Mouse (Mus musculus) testis, postnatal 14 days (tissue): ENCODE data around the gene 1700067K01Rik.

Source experiments
- DNase-seq: peaks from one replicate; pipeline ENCODE4 v3.0.0; 2021; ENCODE audit warnings: low spot score

The 1700067K01Rik gene

DNA sequence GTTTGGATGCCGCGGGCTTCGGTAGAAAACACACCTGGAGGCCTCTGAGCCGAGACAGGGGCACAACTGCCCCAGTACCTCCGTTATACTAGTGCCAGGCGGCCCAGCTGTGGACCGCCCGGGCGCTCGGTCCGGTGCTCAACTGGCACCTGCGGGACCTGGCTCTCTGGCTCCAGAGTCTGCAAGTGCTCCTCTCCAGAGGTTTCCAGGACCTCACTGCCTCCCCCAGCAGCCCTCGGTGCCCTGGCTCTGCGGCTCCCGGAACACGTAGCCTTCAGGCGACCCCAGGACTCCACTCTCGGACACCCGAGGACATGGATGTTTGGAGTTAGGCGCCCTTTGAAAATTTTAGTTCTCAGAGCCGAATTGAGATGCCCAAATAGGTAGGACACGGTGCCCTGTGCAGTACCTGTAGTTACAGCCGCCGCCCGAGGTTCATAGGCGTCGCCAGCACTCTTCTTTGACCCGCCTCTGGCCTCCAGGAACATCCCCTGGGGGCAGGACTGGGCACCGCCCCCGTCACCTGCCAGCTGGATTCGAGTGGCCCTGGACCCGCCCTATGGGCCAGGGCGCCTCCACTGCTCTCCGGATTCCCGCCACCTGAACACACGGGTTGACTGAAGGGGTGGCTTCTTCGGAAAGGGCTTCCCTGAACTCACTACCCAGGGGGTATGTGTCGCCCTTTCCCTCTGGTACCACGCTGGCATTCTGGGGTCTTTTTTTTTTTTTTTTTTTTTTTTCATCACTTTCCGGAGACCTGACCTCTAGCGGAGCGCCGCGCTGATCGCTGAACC, 10.6 kb downstream of the 1700067K01Rik start, which contains the start of gene 2210011C24Rik:
2210011C24Rik (minus strand) TSS at position 467 of the 794 bp plus-strand sequence.
- DNase-seq = peak; percentile 53

GRCm38 (mm10) chr8:84012499-84013165, 11.3 kb downstream of the 1700067K01Rik start:
- no peak for DNase-seq

DNA sequence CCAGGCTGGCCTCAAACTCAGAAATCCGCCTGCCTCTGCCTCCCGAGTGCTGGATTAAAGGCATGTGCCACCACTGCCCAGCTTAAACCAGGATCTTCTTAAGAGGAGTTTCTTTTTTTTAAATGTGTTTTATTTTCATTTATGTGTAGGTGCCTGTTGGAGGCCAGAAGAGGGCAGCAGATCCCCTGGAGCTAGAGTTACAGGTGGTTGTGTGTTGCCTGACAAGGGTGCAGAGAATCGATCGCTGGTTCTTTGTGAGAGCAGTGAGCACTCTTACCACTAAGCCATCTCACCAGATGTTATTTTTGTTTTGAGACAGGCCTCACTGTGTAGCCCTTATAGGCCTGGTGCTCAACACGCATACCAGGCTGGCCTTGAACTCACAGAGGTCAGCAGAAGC, 14.5 kb downstream of the 1700067K01Rik start:
- DNase-seq = no peak

DNA sequence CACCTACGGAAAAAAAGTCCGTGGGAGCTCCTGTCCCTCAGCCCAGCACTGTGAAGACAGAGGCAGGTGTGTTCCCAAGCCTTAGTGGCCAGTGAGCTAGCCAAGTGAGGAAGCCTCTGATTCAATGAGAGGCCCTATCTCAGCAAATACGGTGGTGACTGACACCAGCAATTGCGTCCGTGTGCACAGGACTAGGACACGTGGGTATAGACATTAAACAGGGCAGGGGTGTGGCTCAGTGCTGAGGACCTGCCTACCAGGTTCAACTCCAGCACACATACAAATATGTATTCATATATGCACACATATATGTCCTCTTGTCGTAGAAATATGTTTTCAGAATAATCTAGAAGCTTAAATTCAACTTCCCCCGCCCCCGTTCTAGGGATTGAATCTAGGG, 18.4 kb downstream of the 1700067K01Rik start:
- DNase-seq = no peak

GRCm38 (mm10) chr8:84021096-84021495, 19.8 kb downstream of the 1700067K01Rik start, which contains the start of gene Palm3:
TSS of gene Palm3 (plus strand) at chr8:84021471.
- no peak for DNase-seq

GRCm38 (mm10) chr8:84021569-84021968, 20.3 kb downstream of the 1700067K01Rik start:
- no peak for DNase-seq

DNA sequence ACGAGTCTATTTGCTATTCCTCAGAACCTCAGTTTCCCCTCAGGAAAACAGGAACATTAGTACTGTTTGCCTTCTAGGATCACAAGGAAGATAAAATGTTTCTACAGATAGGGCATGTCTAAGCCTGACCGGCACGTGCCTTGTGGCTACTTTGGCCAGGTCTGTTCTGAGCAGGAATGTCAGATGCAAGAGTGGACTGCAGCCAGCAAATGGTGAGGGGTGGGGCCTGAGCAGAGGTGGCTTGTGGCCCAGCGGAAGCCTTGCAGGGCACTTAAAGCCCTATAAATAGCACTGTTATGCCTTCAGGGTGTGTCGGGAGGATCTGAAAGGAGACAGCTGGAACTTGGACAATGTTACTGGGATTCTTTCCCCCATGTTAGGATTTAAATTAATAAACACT, 21.8 kb downstream of the 1700067K01Rik start:
- no peak for DNase-seq

DNA sequence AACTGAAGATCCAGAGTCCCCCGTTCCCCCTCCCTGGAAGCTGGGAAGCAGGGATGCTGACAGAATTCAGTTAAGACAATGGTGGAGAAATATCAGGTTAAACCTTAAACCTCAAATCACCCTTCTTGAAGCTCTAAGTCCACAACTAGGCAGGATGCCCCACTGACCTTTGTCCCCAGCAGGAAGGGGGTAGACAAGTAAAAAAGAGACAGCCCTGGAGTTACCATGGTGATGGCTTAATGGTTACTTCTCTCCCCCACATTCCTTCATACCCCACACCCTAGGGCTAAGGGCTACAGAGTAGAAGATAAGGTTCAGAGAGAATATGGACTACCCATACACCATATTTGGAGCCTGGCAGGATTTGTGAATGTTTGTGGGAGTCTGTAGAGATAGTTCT, 22.3 kb downstream of the 1700067K01Rik start:
- DNase-seq = no peak

DNA sequence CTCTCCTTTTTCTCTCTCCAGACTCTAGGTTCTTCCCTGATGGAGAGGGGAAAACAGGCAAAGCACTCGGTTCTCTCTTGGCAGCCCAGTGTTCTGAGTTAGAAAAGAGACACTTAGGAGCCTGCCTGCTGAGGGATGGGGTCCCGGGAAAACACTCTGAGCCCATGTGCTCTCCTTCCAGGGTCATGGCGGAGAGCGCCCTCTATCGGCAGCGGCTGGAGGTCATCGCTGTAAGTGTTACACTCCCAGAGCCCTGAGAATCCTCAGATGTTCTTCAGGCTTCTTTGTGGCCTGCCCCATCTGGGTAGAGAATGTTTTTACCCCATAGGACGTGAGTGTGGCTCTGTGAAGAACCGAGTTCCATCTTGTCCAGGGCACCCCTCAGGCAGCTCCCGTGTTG, 22.9 kb downstream of the 1700067K01Rik start:
- peak; percentile 80 for DNase-seq

- peak; percentile 65 for DNase-seq
Observed at GRCm38 (mm10) chr8:84025863-84026262, 24.6 kb downstream of the 1700067K01Rik start.

DNA sequence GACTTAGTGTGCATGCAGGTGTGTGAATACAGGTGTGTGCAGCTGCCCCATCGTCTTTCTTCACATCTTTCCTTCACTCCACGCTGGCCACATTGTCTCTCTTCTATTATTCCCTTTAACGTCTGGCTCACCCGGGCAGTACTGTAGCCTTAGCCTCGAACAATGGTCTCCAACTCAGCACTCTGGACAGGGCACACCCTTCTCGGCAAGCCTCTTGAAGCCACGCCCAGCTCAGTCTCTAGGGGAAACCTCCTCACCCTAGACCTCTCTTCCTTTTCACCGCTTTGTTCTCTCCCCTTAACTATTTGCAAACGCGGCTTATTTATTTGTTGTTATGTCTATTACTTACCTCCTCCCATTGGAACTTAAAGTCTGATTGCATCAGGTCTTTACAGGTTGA, 26.1 kb downstream of the 1700067K01Rik start:
- no peak for DNase-seq

GRCm38 (mm10) chr8:84029272-84029671, 28.0 kb downstream of the 1700067K01Rik start:
- no peak for DNase-seq

GRCm38 (mm10) chr8:84032777-84033176, 31.5 kb downstream of the 1700067K01Rik start:
- no peak for DNase-seq

- DNase-seq = peak; percentile 59
Observed at GRCm38 (mm10) chr8:84038015-84038414, 36.7 kb downstream of the 1700067K01Rik start.

DNA sequence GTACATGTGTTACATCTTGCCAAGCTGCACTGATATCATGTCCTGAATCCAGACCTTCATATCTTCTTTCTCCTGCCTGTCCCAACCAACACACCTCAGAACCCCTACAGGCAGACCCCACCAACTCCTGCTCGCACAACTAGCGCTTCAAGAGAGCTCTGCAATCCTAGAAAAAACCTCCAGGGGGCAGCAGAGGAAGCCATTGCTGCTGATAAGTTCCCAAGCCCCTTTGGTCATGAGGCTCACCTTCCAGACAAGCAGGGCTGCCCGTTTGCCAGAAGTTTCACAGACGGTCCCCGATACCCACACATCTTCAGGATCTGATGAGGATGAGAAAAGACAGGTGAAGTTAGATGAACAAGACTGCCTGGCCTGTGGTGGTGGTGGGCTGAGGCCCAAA, 37.7 kb downstream of the 1700067K01Rik start:
- peak; percentile 65 for DNase-seq

- DNase-seq = peak; percentile 60
Observed at GRCm38 (mm10) chr8:84042066-84042947, 41.0 kb downstream of the 1700067K01Rik start, which contains the start of gene Il27ra. TSS of gene Il27ra (minus strand) at chr8:84042589.

DNA sequence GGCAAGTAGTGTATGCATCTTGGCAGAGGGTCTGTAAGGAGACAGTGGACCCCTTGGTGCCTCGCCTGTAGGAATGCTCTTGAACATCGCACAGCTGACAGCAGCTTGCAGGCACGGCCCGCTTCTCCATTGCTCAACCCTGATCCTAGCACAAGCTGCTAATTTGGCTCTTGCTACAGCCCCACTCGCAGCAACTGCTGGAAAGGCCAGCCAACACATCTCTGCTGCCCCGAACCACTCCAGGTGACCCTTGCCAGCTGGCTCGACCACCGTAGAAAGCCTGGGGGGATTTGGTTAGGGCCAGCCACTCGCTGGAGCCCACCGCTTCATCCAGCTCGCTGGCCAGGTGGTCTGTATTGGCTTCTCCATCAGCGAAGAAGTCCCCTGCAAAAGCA, 41.6 kb downstream of the 1700067K01Rik start:
- no peak for DNase-seq

- no peak for DNase-seq
Observed at GRCm38 (mm10) chr8:84044103-84044502, 42.8 kb downstream of the 1700067K01Rik start.

GRCm38 (mm10) chr8:84044900-84045299, 43.6 kb downstream of the 1700067K01Rik start, which contains the start of gene Rln3:
TSS of gene Rln3 (minus strand) at chr8:84045000.
- no peak for DNase-seq

DNA sequence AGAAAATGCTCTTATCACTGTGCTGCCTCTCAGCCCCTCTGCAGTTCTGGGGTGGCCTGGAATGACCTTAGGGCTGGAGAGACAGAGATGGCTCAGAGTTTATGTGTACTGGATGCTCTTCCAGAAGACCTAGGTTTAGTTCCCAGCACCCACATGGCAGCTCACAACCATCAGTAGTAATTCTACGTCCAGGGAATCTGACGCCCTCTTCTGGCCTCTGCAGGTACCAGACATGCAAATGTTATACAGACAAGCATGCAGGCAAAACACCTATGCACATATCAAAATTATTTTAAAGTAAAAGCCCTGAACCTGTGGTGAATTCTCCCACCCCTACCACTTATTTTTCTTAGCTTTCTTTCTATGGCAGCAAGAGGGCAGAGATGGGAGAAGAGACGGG, 45.2 kb downstream of the 1700067K01Rik start:
- no peak for DNase-seq

DNA sequence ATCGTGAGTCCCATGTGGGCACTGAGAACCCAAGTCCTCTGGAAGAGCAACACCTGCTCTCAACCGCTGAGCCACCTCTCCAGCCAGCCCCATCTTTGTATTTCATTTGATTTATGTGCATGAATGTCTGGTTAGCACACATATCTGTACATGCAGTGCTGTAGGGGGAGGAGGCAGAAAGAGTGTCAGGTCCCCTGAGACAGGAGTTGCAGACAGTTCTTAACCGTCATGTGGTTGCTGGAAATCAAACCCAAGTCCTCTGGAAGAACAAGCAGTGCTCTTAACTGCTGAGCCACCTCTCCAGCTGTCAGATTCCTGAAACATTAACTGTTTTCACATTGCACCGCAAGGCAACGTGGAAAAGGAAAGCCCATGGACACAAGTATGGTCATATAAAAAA, 46.9 kb downstream of the 1700067K01Rik start:
- no peak for DNase-seq

DNA sequence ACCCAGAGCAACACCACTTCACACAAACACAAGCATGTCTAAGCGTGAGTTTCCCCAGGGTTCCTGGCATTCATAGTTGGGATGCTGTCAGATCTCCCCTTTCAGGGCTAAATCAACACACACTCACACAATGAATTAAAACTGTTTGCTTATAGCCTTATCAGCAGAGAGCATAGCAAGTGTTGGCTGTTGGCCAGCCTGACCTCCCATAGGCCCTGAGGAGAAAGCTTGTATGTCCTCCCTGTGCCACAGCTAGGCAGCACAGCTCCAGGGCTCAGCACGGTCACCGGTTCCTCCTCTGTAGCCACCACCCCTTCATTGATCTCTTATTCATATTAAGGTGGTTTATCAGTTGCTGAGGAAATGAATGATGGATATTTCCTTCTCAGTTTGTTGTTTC, 51.4 kb downstream of the 1700067K01Rik start:
- DNase-seq = no peak
